Mouse (Mus musculus) liver, adult 2 months (tissue): ENCODE measurements around the gene Olfr1377. TPM values are rescaled to one million over a fixed set of nuclear protein-coding genes. Genes with fewer than 3 reads are reported as not detected.
"Not testable (repeated sequence)": the region's sequence is repeated elsewhere in the genome, so short reads cannot be mapped to it uniquely, and the experiment has no call there.

Experiments
- DNase-seq: peaks from one replicate; pipeline ENCODE4 v3.0.0-alpha.2; 2011; ENCODE audit warnings: low read depth, low spot score; ENCODE audit errors: extremely low read depth
- H3K27ac ChIP-seq: fragments of 200-500 bp; replicated peaks from 2 replicates; pipeline ENCODE4 v1.5.1; 2012; ENCODE audit warnings: low read depth, mild to moderate bottlenecking, control low read depth, inconsistent platforms, low read length; ENCODE audit not compliant: insufficient read depth
- H3K27me3 ChIP-seq: fragments of 200-500 bp; 2 replicates; pipeline ENCODE4 v1.6.1; 2012; ENCODE audit warnings: mild to moderate bottlenecking, moderate library complexity, low read length, inconsistent platforms; ENCODE audit not compliant: control insufficient read depth, insufficient read depth
- H3K36me3 ChIP-seq: fragments of 200-500 bp; 2 replicates; pipeline ENCODE4 v1.6.1; 2012; ENCODE audit warnings: low read length, inconsistent platforms; ENCODE audit not compliant: control insufficient read depth, insufficient read depth
- H3K4me1 ChIP-seq: fragments of 200-500 bp; 2 replicates; pipeline ENCODE4 v1.6.1; 2011; ENCODE audit warnings: low read length; ENCODE audit not compliant: control insufficient read depth, insufficient read depth
- H3K4me3 ChIP-seq: fragments of 200-500 bp; 2 replicates; pipeline ENCODE4 v1.5.1; 2011; ENCODE audit warnings: low read depth, mild to moderate bottlenecking, control low read depth, low read length, moderate library complexity; ENCODE audit not compliant: insufficient read depth
- H3K79me2 ChIP-seq: fragments of 200-500 bp; 2 replicates; pipeline ENCODE4 v1.6.1; 2012; ENCODE audit warnings: inconsistent platforms, mild to moderate bottlenecking, low read length, moderate library complexity; ENCODE audit not compliant: control insufficient read depth, insufficient read depth
- H3K9ac ChIP-seq: fragments of 200-500 bp; 2 replicates; pipeline ENCODE4 v1.6.1; 2012; ENCODE audit warnings: low read depth, mild to moderate bottlenecking, control low read depth, inconsistent platforms, low read length
- CTCF ChIP-seq: fragments of 200-500 bp; IDR thresholded peaks from 2 replicates; pipeline ENCODE4 v1.5.1; 2011; ENCODE audit warnings: low read depth, low read length, control low read depth
- POLR2A ChIP-seq: fragments of 200-500 bp; IDR thresholded peaks from 2 replicates; pipeline ENCODE4 v1.6.1; 2011; ENCODE audit warnings: low read length, control low read depth; ENCODE audit not compliant: insufficient read depth; ENCODE audit errors: extremely low read depth
- WGBS: fragments of 180-500 bp; shearing (Covaris S2); methylation state at CpG from one replicate; pipeline ENCODE4 v1.1.7; 2018; 5-methylcytosine and 5-hydroxymethylcytosine counted together
- polyA plus RNA-seq: library from polyadenylated mRNA; depleted of rRNA; stranded (reverse); fragments of >200 nt; gene quantifications from 2 replicates; pipeline ENCODE4 v1.2.3, GENCODE M21; 2012
- total RNA-seq: library from RNA; depleted of rRNA; stranded (reverse); fragments of >200 nt; gene quantifications from 2 replicates; pipeline ENCODE4 v1.2.3, GENCODE M21; 2014

Olfr1377 gene
- total and polyA plus RNA-seq, 2 experiments, result not detected

GRCm38 (mm10) chr11:51011821-51012220 lies 30.1 kb downstream of the Olfr1377 start:
- H3K4me3 ChIP-seq, result no peak overlapping the region
- no peaks in the 10 kb centered on the region for H3K79me2 ChIP-seq
- H3K27ac ChIP-seq, result no peak overlapping the region
- peak; percentile 61 for DNase-seq
- no peaks in the 10 kb centered on the region for H3K27me3 ChIP-seq
- WGBS, result 25% methylated on average over 5 of the region's 5 CpGs
- TF ChIP-seq POLR2A (no peak), CTCF (no peak)
- no peaks in the 10 kb centered on the region for H3K36me3 ChIP-seq
- no peak overlapping the region for H3K9ac ChIP-seq
- H3K4me1 ChIP-seq, result no peaks in the 10 kb centered on the region

GRCm38 (mm10) chr11:51013936-51014335 lies 32.2 kb downstream of the Olfr1377 start, which contains the start of gene Olfr54:
TSS of gene Olfr54 (plus strand) at chr11:51014236.
- H3K9ac ChIP-seq, result no peak within 1 kb of the TSS
- H3K4me3 ChIP-seq, result no peak within 1 kb of the TSS
- 65% methylated on average over 1 of the region's 1 CpGs for WGBS
- H3K27ac ChIP-seq, result no peak within 1 kb of the TSS
- no peaks in the 10 kb centered on the region for H3K36me3 ChIP-seq
- H3K4me1 ChIP-seq, result no peaks in the 10 kb centered on the region
- no peaks in the 10 kb centered on the region for H3K27me3 ChIP-seq
- no peak for TF ChIP-seq CTCF
- TF ChIP-seq POLR2A, result no peak
- no peak for DNase-seq
- H3K79me2 ChIP-seq, result no peaks in the 10 kb centered on the region

- Histone ChIP-seq H3K36me3 (no peaks in the 10 kb centered on the region), H3K4me1 (no peaks in the 10 kb centered on the region), H3K27me3 (no peaks in the 10 kb centered on the region), H3K4me3 (no peak overlapping the region), H3K9ac (no peak overlapping the region), H3K27ac (no peak overlapping the region), H3K79me2 (no peaks in the 10 kb centered on the region)
- TF ChIP-seq POLR2A, result no peak
- TF ChIP-seq CTCF, result no peak
- WGBS, result 40% methylated on average over 2 of the region's 2 CpGs
- no peak for DNase-seq
These were observed 34.6 kb downstream of the Olfr1377 start for GRCm38 (mm10) chr11:51016341-51016740.

- not testable (repeated sequence) for H3K27me3 ChIP-seq, DNase-seq, H3K9ac ChIP-seq, H3K27ac ChIP-seq, H3K36me3 ChIP-seq, H3K79me2 ChIP-seq, H3K4me1 ChIP-seq, H3K4me3 ChIP-seq
- WGBS, result 84% methylated on average over 11 of the region's 11 CpGs
These were observed 45.0 kb downstream of the Olfr1377 start for GRCm38 (mm10) chr11:51026811-51027210.

GRCm38 (mm10) chr11:51029381-51029780 lies 47.6 kb downstream of the Olfr1377 start:
- H3K27ac ChIP-seq, DNase-seq, H3K4me3 ChIP-seq, H3K4me1 ChIP-seq, H3K9ac ChIP-seq, H3K27me3 ChIP-seq, H3K79me2 ChIP-seq, H3K36me3 ChIP-seq: not testable (repeated sequence)
- WGBS, result 88% methylated on average over 8 of the region's 8 CpGs

- no peaks in the 10 kb centered on the region for H3K27me3 ChIP-seq
- H3K4me3 ChIP-seq, result no peak overlapping the region
- no peak for DNase-seq
- no peaks in the 10 kb centered on the region for H3K36me3 ChIP-seq
- H3K27ac ChIP-seq, result no peak overlapping the region
- no peaks in the 10 kb centered on the region for H3K79me2 ChIP-seq
- WGBS, result 75% methylated on average over 2 of the region's 2 CpGs
- H3K4me1 ChIP-seq, result no peaks in the 10 kb centered on the region
- no peak overlapping the region for H3K9ac ChIP-seq
- TF ChIP-seq POLR2A (no peak), CTCF (no peak)
These were observed 48.5 kb downstream of the Olfr1377 start for GRCm38 (mm10) chr11:51030225-51030624.
